Mouse (Mus musculus): ENCODE data around the gene Nup210. TPM values are rescaled to one million over a fixed set of nuclear protein-coding genes. Genes with fewer than 3 reads are reported as not detected.

Nup210 gene
- 10 to 100 TPM; 61.6 to 82.1 TPM for polyA plus RNA-seq (2017; shearing (Covaris generic))

DNA sequence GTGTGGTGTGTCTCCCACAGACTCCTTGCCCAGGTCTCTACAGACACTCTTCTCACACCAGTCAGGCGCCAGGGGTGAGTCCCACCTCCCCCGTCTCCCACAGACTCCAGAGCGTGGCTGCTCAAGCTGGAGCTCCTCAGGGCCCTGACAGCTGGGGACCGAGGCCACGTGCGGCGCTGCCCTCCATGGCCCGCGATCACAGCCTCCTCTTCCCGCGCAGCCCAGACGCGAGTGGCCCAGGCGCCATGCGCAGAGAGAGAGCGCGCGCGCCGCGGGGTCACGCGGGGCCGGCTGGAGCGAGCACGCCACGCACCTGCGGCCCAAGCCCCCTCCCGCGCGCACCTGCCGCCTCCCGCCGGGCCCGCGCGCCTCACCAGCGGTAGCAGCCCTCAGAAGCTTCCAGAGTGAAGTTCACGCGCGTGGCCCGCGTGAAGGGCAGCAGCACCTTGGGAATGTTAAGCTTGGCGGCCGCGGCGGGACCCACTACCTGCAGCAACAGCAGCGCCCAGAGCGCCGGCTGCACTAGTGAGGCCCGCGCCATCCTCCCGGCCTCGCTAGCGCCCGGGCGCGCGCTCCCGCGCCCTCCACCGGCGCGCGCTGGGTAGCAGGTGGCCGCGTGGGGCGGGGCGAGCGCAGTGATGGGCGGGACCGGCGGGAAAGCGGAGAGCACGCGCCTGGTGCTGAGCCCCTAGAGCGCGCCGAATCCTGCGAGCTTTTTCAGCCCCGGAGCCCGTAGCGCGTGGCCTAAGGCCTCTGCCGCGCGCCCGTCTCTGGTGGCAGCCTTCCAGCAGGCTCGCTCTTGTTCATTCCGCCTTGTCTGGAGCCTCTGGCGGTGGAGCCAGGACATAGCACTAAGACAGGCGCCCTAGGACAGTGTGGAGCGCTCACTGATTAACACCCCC is at the start of gene Nup210:
Gene Nup210, minus strand, starts transcription at position 586 of the 902 bp plus-strand sequence.
- ATAC-seq: peak; percentile 74

DNA sequence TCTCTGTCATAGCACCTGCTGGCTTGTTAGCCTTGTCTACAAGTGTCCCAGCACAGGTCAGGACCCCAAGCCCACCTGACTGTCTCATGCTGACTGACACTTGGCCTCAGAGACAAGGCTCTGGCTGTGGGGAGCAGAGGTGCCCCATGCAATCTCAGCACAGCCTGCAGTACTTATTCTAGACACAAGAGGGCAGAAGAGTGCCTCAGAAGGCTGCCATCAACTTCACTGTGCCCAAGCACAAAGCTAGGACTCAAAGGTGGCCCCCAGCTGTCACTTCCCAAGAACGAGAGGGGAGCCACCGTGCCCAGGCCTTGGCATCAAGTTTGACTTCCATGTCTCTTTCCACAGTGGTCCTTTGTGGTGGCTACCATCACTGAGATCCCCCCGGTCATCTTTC is 48.6 kb upstream of the Nup210 start:
- no peak for ATAC-seq

DNA sequence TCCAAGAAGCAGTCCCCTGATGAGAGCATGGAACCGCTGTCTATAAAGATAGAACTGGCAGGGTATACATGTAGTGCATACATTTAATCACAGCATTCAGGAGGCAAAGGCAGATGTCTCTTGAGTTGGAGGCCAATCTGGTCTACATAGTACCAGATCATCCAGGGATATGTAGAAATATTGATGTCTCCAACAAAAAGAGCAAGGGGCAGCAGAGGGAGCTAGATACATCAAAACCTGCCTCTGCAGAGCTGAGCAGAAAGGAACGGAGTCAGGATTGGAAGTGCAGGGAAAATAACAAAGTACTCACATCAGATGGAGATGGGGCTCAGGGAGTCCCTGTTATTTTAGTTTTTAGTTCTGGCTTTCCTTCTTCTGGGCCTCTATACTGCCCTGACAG is 48.0 kb upstream of the Nup210 start:
- no peak for ATAC-seq

DNA sequence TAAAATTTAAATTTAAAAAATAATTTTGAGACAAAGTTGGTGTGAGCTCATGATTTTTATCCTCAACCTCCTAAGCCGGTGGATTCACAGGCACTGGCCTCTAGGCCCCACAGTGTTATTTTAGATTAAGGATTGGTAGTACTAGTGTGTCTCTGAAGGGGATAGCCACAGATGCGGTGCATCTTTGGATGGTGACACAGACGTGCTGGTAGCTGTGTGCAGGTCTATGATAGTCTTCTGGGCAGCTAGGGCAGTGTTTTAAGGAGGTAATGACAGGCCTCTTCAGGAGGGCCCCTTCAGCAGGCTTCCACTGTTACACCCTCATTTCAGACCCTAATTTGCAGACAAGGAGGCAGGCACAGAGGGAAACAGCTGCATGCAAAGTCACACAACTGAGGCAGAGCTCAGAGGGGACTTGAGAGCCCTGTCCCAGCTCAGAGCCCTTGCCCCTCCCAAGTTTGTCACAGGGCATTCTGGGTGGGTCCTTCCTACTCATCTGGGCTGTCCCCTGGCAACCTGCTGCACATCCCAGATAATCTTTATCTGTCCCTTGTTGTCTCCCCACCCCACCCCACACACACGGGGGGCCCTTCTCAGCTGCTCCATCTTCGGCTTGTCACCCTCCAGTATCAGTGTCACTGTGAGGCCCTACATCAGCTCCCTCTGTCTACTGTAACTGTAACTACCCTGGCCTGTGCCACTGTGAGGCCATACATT is 46.7 kb upstream of the Nup210 start:
- no peak for ATAC-seq

DNA sequence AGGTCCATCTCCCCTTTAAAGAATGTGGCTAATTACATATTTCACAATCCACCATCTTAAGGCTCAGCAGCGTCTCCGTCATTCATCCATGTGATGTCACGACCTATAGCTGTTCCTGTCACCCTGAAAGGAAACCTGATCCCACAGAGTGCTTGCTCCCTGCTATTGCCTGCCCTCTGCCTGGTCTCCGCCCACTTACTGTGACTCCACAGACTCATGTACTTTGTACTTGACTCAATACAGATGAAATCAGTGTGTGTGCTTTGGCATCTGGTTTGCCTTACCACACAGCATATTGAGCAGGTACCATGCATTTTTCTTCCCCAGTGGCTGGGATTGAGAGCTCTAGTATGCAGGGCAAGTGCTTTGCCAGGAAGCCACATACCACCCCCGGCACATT is 45.7 kb upstream of the Nup210 start:
- no peak for ATAC-seq

DNA sequence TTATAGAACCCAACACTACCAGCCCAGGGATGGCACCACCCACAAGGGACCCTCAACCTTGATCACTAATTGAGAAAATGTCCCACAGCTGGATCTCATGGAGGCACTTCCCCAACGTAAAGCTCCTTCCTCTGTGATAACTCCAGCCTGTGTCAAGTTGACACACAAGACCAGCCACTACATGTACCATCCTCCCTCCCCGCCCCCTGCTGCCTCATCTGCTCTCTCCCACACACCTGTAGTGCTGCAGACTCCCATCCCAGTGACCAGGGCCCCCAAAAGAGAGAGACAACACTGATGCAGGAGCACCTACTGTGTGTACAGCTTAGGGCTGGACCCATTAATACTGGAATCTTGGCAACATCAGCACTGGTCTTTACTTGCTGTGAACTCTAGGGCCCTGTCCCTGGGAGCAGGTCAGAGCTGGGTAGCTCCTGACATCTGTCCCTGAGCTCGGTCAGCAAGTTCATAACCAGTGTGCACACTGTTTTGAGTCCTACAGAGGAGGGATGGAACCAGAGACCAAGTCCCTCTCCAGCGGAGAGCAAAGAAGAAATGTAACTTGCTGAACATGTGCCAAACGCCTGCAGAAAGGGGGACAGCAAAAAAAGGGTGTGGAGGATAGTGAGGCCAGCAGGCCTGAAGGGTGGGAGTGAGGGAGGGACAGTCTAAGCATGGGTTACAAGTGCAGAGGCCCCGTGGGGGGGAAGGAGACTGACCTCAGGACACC is 45.0 kb upstream of the Nup210 start:
- no peak for ATAC-seq

DNA sequence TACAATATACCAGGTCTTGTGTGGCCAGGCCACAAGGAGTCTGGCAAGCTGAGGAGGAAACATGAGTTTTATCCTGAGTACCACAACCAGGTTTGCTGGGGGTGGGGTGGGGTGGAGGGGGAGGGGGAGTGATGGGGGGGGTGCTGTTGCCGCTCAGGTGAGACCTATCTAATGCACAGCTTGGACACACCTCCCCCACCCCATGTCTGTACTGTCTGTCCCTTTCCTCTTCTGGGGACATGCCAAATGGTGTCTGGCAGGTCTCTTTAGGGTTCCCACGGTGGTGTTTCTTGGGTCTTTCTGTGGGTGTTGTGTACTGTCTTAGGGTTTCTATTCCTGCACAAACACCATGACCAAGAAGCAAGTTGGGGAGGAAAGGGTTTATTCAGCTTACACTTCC is 44.3 kb upstream of the Nup210 start:
- no peak for ATAC-seq

DNA sequence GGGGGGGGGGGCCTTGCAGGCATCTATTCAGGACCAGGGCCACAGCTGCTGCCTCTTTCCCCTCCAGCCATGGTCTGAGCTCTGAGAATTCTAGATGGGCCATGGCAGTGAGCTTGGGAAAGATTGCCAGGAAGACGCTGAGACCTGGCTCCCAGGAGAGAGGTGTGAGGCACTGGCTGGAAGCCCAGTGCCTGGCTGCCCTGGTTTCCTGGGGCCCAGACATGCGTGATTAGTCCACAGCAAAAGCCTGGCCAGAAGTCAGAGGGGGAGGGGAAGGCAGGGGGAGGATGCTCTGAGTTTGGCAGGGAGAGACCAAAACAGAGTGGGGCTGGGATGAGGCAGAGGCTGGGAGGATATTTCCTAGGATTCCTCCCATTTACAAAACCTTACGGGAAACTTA is 43.8 kb upstream of the Nup210 start:
- ATAC-seq: no peak

DNA sequence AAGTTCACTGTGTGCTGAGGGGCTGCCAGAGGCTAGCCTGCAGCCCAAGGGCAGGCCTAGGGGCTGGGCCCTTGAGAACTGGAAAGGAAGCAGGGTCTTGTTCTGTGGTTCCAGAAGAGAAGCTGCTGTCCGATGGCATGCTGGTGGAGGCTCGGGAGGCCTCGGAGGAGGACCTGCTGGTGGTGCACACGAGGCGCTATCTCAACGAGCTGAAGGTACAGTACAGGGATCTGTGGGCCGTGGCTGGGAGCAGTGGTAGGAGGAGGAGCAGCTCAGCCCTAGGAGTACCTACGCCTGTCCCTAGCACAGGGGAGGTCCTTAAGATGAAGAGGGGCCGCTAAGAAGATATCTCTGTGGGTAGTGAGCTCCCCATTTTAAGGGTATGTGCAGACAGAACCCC is 42.4 kb upstream of the Nup210 start:
- no peak for ATAC-seq

DNA sequence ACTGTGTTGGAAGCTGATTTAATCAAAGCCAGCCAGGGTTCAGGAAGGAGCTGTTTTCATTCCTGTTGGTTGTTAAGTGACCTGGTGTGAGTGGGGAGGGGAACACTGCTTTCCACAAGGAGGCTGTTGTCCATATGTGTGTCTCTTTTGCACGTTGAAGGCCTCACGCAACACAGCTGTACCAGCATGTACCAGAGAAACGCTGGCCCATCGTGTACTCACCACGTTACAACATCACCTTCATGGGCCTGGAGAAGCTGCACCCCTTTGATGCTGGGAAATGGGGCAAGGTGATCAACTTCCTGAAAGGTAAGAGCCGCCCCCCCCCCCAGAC is 40.6 kb upstream of the Nup210 start:
- no peak for ATAC-seq

DNA sequence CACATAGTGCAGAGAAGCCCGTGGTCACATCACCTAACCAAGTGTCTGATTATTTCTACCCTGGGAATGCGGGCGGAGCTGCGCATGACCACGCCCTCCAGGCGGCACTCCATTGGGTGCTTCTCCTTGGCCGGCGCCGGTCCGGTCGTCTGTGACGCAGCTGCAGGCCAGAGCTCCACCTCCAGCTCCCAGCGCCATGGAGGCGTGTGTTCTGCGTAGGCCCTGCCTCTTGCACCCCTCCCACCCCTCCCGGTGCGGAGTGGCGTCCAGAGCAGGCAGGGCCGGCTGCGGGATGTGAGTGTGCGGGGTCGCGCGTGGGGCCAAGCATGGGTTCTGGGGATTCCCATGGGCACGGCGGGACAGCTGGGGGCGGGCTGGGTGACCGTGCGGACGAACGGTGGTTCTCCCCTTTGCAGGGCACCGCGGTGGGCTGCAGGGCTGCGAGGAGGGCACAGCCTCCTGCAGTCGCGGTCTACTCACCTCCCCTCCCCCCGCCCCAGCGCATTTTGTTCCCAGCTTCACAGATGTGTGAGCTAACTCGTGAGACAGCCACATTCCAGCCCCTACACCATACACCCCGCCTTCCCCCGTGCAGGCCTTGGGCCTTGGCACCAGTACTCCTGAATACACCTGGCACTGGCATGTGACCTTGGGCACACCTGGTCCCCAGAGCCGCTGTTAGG is 40.1 kb upstream of the Nup210 start, which contains the start of gene Hdac11:
Gene Hdac11, plus strand, starts transcription at position 112 of the 683 bp plus-strand sequence.
- peak; percentile 67 for ATAC-seq

DNA sequence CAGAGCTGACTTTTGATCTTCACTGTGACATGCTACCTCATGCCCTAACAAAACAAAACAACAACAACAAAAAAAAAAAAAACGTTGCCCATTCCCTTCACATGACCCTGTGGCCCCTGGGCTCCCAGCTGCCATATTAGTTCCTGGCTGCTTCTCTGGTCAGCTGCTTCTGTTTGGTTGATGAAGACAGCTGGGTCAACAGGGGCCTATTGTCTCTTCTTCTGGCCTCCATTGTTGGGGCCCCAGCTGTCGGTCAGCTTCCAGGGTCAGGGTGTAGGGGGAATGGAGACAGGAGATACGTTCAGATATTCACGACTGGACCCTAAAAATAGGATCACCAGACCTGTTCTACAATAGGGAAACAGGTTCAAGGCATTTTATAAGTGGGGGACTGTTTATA is 39.4 kb upstream of the Nup210 start:
- no peak for ATAC-seq

DNA sequence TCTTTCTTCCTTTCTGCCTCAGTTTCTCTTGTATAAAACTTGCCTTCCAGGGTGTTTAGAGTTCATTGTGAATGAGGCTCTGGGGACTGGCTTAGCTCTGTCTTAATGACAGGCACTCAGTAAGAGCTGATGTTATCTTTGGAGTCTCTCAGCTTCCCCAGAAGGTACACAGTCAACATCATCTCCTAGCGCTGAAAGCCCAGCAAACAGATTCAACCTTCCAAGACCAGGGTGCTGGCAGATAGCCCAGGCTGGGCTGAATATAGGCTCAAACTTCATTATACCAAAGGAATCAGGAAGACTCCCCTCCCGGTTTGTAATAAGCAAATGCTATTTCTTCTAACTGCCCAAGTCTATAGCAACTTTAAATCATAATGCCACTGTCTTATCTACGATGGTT is 38.7 kb upstream of the Nup210 start:
- ATAC-seq: no peak

DNA sequence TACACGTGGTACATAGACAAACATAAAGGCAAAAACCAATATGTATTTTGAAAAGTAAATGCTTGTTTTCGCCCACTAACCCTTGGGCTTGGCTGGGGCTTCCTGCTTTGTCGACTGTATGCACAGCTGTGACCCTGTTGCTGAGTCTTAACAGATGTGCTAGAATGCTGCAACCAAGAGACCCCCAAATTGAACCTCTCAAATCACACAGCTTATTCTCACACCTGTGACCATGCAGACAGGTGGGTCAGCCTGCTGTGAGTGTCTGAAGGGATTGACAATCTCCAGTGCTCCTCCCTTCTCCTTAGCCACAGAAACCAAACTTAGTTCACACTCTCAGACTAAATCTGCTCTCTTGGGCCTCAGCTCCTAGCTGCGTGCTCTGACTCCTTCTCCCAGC is 38.1 kb upstream of the Nup210 start:
- ATAC-seq: no peak

DNA sequence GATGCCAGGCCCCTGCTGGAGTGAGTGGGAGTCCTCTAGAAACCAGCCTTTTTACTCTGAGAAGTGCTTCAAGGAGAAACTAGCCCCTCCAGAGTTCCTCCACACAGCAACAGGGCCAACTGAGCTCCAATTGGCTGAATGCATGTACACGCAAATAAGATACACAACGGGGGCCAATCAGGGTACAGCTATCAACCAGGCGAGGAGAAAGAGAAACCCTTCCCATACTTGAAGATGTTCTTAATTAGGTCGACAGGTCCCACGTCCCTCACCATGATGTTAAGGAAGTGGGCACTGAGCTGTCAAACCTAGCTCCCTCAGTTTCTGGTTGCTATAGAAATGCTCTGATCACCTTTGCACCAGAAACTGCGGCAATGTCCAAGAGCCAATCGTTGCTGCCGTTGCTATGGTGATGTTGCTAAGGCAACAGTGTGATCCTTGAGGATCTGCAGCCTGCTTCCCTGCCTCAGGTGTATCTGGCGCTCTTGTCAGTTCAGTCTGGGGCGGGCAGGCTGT is 37.0 kb upstream of the Nup210 start:
- peak; percentile 80 for ATAC-seq

DNA sequence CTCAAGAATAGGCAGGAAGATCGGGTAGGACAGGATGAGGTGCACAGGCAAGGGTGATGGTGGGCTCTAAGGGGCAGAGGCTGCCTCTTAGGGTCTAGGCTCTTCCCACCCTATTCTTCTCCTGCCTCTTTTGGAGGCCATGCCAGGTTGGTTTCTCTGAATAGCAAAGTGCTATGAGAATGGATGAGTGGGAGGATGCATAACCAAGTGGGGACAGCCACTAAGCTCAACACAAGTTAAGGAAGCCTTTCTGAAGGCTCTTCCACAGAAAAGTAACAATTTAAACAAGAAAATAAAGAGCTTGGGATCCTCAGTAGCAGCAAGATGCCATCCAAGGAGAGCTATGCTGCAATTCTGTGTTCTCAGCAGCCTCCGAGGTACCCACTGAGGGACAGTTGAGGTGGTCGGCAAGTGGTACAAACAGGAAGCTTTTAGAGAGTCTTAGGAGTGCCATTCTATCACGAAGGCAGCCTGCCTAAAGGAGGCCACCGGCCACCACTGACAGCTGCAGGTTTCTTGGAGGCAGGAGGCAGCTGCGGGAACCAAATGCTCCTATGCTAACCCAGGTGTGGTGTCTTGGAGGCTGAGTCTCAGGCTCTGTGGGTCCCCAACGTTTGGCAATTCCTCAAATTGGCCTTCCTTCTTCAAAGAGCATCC is 36.4 kb upstream of the Nup210 start:
- ATAC-seq: no peak

DNA sequence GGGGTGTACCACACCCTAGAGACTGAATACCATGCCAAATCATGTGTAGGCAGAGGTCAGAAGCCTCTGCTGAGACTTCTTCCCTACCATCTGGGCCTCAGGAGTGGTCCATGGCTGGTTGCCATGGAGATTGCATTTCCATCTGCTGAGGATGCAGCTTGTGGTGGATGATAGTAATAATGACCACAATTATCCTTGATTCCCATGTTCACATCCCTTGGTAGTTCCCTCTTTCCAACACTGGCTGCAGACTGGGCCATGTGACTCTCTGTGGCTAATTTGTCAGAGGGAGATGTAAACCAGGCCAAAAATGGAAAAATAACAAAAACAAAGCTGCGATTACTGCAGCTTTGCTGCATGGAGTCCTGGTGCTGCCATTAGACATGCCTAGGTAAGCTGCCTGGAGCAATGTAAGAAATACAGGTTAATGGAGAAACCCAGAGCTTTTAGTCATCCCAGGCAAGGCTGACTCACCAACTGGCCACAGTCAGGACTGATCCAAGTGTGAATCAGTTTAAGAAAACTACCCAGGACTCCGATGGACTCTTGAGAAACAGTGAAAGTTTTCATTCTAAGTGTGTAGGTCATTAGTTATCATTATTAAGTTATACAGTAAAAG is 30.6 kb upstream of the Nup210 start:
- no peak for ATAC-seq

DNA sequence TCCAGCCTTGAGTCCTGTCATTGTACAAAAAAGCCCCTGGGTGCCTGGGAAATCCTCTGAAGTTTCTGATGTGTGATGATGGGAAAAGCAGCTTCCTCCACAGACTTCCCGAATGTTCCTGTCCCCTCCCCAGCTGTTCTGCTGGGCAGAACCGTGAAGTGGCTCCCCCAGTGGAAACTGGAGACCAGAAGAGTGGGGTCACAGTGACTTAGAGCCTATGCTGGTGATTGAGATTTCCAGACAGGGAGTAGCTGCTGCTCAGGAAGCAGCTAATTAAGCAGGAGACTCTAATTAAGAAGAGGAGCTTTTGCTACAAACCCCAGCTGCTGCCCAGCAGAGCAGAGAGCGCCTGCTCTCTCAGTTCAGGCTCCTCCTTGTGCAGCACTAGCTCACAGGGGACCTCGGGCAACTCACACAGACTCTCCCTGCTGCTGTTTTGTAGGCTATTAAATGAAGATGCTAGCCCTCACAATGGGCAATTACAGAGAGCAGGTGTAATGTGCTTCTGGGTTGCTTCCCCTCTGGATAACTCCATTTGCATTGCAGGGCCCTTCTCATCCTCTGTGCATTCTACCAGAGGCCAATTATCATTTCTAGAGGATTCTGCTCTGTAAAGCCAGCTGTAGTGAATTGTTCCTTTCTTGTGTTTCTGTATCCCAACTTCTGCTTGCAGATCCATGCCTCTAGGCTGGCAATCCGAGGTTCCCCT is 30.0 kb upstream of the Nup210 start:
- no peak for ATAC-seq

DNA sequence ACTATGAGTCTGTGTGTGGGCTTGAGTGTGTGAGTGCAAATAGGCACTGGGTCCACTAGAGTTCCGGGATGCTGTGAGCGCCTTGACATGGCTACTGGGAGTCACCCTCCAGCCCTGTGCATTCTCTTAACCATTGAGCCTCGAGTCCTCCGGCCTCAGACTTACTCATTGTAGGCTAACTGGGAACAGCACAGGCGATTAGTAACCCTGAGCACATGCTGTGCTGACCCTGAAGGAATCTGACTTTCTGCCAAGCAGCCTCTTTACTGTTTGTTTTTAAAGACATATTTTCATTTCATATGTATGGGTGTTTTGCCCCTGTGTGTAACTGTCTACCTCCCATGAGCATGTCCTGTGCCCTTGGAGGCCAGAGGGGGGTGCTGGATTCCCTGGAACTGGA is 28.9 kb upstream of the Nup210 start:
- no peak for ATAC-seq

DNA sequence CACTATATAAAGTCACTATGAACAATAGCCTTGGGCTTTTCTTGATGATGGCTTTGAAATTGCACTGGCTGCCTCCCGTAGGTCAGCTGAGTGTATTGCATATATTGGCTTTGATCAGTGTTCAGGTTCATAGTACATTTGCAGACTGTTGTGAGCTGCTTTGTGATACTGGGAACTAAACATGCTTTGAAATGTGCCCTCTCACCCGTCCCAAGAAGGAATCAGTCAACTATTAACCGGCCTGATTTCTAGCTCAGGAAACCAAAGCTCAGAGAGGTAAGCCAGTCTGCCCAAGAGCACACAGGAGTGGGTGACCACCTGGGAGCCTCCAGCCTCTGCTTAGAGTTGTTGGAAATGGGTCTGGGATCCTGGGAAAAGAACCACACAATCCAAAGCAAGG is 28.4 kb upstream of the Nup210 start:
- ATAC-seq: no peak

DNA sequence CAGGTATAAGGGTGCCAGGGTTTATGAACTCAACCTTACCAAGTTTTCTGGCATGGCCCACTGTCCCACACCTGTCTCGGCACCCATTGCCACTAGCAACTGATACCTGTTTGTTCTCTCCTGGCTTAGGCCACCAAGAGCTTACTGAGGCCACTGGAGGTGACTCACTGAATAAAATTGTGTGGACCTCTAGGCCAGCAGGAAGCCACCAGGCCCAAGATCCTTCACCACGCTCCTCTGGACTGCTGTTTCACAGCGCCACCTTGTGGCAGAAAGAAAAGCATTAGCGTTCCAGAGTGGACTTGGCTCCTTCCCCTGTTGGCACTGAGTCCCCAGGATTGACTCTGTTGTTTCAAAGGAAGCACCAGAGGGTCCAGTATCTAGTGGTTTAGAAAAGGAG is 23.2 kb upstream of the Nup210 start:
- ATAC-seq: peak; percentile 73
